Mouse (Mus musculus): ENCODE results near the gene Lmx1b.

Lmx1b gene

GRCm38 (mm10) chr2:33630081-33631021 lies 10.0 kb downstream of the Lmx1b start:
- no peak for DNase-seq

GRCm38 (mm10) chr2:33629641-33630040 lies 10.7 kb downstream of the Lmx1b start:
- DNase-seq = no peak

- no peak for DNase-seq
These were observed 11.5 kb downstream of the Lmx1b start for GRCm38 (mm10) chr2:33628791-33629190.

- no peak for DNase-seq
These were observed 13.3 kb downstream of the Lmx1b start for GRCm38 (mm10) chr2:33627058-33627375.

GRCm38 (mm10) chr2:33626262-33627057 lies 13.9 kb downstream of the Lmx1b start:
- no peak for DNase-seq

- no peak for DNase-seq
These were observed 22.6 kb downstream of the Lmx1b start for GRCm38 (mm10) chr2:33617670-33618069.

GRCm38 (mm10) chr2:33616411-33616843 lies 23.9 kb downstream of the Lmx1b start:
- DNase-seq = no peak

GRCm38 (mm10) chr2:33615843-33616344 lies 24.4 kb downstream of the Lmx1b start:
- no peak for DNase-seq

- DNase-seq = no peak
These were observed 34.6 kb downstream of the Lmx1b start for GRCm38 (mm10) chr2:33605487-33606256.

GRCm38 (mm10) chr2:33604846-33605486 lies 35.3 kb downstream of the Lmx1b start:
- no peak for DNase-seq

GRCm38 (mm10) chr2:33600520-33600919 lies 39.8 kb downstream of the Lmx1b start:
- DNase-seq = no peak

GRCm38 (mm10) chr2:33597384-33597783 lies 42.9 kb downstream of the Lmx1b start:
- DNase-seq = no peak

- DNase-seq = no peak
These were observed 45.3 kb downstream of the Lmx1b start for GRCm38 (mm10) chr2:33595085-33595423.

- no peak for DNase-seq
These were observed 45.9 kb downstream of the Lmx1b start for GRCm38 (mm10) chr2:33594181-33595084.

GRCm38 (mm10) chr2:33592931-33593555 lies 47.3 kb downstream of the Lmx1b start:
- DNase-seq = no peak

GRCm38 (mm10) chr2:33589280-33589679 lies 51.0 kb downstream of the Lmx1b start:
- no peak for DNase-seq

- DNase-seq = no peak
These were observed 55.1 kb downstream of the Lmx1b start for GRCm38 (mm10) chr2:33584937-33585910.

- no peak for DNase-seq
These were observed 56.5 kb downstream of the Lmx1b start for GRCm38 (mm10) chr2:33583761-33584160.

- DNase-seq = no peak
These were observed 57.0 kb downstream of the Lmx1b start for GRCm38 (mm10) chr2:33583317-33583716.
